Mouse (Mus musculus) layer of hippocampus, adult 11-12 months (tissue): Measurements from ENCODE around the gene Olfr1310.
"Not testable (repeated sequence)": the region's sequence is repeated elsewhere in the genome, so short reads cannot be mapped to it uniquely, and the experiment has no call there.

Experiments used
- DNase-seq: peaks from one replicate; pipeline ENCODE4 v3.0.0; 2022; ENCODE audit warnings: low spot score

The Olfr1310 gene

DNA sequence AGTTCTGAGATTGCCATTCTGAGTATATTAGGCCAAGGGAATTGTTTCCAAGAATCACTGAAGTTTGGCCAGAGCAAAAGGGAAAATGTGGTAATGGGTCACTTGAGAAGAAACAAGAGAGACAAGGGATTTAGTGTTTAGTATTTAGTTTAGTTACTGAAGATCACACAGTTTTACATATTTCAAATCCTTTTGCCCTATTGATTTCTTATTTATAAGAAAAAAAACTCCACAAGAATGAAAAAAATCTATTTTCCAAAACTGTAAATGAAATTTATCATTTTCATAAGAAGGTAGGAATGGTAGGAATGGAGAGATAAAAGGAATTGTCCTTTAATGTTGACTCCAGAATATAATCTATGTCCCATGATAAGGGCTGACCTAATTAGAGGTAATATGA is at the start of gene Olfr1310:
Gene Olfr1310 (minus strand): TSS at position 101 of the 400 bp plus-strand sequence.
- no peak for DNase-seq

DNA sequence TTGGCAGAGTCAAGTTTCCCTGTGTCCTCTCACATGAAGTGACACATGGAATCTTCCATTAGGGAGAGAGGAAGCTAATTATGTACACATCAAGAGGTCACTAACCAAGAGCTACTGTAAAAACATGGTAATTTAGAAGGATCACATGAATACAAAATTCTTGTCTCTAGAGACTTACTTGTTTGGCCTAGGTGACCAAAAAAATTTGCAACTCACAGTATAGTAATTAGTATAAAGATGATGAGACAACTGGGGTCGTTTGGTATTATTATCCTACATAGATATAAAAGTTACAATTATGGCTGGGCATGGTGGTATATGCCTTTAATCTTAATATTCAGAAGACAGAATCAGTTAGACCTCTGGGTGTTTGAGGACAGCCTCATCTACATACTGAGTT is 37.6 kb upstream of the Olfr1310 start, which contains the start of gene Olfr1312:
Gene Olfr1312 (minus strand): TSS at position 101 of the 400 bp plus-strand sequence.
- DNase-seq, result no peak

DNA sequence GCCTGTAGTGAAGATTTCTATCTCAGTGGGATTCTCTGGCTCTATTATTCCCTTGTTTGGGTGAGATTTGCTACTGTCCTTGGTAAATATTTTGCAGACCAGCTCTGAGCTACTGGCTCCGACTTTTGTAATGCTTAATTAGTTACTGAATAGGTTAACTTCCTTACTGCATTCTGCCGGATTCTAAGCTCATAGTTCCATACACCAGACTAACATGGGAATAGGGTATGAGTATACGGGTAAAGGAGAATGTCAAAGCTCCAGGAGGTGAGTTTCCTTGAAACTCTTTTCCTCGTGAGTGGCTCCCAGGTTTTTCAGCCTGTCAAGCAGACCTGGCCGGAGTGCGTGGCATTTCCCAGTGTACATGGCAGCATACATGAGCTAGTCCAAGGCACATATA is 14.5 kb upstream of the Olfr1310 start:
- DNase-seq, result not testable (repeated sequence)

DNA sequence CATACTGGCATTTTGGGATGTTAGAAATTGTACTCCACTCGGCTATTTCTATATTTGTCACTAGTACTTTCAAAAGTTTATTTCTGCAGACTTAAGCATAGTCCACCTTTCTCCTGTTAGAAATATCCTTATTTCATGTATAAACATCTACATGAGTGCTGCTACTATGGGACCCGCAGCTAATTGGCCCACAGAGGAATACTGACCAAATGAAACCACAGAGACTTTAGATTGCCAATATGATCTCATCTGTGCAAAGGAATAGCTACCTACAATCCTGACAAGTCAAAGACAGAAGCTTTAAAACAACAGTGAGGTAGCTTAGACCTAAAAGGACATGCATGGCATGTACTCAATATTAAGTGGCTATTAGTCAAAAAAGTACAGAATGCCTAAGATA is 11.8 kb upstream of the Olfr1310 start, which contains the start of gene Olfr1311:
Gene Olfr1311 (minus strand): TSS at position 101 of the 400 bp plus-strand sequence.
- DNase-seq, result no peak

DNA sequence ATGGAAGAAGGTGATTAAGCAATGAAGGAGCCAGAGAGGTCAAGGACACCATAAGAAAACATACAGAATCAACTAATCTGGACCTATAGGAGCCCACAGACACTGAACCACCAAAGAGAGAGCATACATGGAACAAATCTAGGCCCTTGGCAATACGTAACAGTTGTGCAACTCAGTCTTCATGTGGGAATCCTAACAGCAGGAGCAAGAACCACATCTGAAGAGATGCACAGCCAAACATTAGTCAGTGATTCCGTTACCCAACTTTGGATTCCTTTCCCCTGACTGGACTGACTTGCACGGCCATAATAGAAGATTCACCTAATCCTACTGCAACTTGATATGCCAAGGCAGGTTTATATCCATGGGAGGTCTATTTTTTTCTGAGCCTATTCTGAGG is 2.4 kb upstream of the Olfr1310 start:
- no peak for DNase-seq

DNA sequence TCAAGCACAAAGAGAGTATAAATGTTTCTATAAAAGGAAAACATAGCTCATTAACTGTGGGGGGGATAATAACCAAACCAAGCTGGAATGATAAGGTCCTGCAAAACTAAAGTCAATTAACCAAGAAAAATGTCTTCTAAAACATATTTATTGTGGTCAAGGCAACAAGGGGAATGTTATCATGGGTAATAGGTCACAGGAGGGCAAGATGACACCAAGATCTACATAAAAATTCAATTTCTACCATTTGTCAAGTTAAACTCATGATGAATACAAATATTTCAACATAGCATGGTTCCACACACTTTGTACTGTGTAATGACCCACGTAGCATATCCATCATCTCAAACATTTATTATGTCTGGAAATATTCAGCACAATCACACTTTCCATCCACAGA is 22.3 kb downstream of the Olfr1310 start, which contains the start of gene Olfr1309:
Gene Olfr1309 (minus strand): TSS at position 101 of the 400 bp plus-strand sequence.
- DNase-seq, result no peak

DNA sequence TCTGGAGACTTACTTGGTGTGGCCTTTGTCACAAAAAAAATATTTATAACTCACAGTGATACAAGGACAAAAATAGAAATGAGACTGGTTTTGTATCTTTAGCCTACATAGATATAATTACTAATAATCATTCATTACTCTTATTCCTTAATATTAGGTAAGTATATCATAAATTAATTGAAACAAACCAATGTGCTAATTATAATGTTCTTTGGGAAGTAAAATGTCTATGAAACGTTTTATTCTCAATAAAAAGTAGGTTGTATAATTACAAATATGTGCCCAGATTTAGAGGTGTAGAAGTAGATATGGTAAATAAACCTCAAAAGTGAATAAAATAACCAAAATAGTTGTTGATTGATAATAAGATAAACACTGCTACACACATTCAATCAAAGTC is 47.7 kb downstream of the Olfr1310 start, which contains the start of gene Olfr1308:
Gene Olfr1308 (minus strand): TSS at position 101 of the 400 bp plus-strand sequence.
- no peak for DNase-seq
